Mouse (Mus musculus): Measurements from ENCODE around the gene Gm42906. TPM values are rescaled to one million over a fixed set of nuclear protein-coding genes. Genes with fewer than 3 reads are reported as not detected.

Gm42906 gene
- total and polyA plus RNA-seq, 3 experiments, result not detected

GRCm38 (mm10) chr5:151346626-151347025 lies 81.3 kb downstream of the Gm42906 start:
- Histone ChIP-seq H3K4me2 (ENCODE audit: insufficient read depth, low read depth, poor library complexity, severe bottlenecking) (no peak overlapping the region), H3K4me3 (replicated peaks in 1 of 3; ENCODE audit: low read depth in 2 of 3, low read length in 2 of 3, poor library complexity in 1 of 3) (no peak overlapping the region), H3K9ac (ENCODE audit: insufficient read depth, low read depth) (no peak overlapping the region), H3K27me3 (replicated peaks) (no peaks in the 10 kb centered on the region), H3K79me2 (replicated peaks; ENCODE audit: control insufficient read depth, extremely low read depth, insufficient read depth, poor library complexity, severe bottlenecking) (no peaks in the 10 kb centered on the region), H3K9me3 (replicated peaks; ENCODE audit: low read length) (no peaks in the 10 kb centered on the region), H3K27ac (ENCODE audit: insufficient read depth, low read depth) (no peak overlapping the region), H3K36me3 (replicated peaks in 1 of 2; ENCODE audit: control insufficient read depth in 1 of 2, insufficient read depth in 1 of 2, low read length in 1 of 2) (no peaks in the 10 kb centered on the region), H3K4me1 (ENCODE audit: control insufficient read depth in 1 of 2, insufficient read depth in 2 of 2) (peaks cover 5 to 15% of the 10 kb centered on the region in 2 experiments; a peak in 2 of 4 replicates)
- dilution Hi-C loops (cut with MboI; ENCODE audit: extremely low pct_ligation_motif_present, extremely low pct_unique_long_range_greater_than_20kb, low sequenced_read_pairs), result no loop called here
- no peak for DNase-seq (ENCODE audit: extremely low read depth)
- TF ChIP-seq RAD21 (IDR thresholded peaks at IDR 0.05; ENCODE audit: low read depth, low read length) (no peak), MAFK (IDR thresholded peaks at IDR 0.05; ENCODE audit: insufficient replicate concordance, low read length) (no peak), ZNF384 (IDR thresholded peaks at IDR 0.05; ENCODE audit: low read depth, low read length) (no peak), RCOR1 (conservative IDR thresholded peaks at IDR 0.05; ENCODE audit: low read depth, low read length) (no peak), POLR2AphosphoS2 (IDR thresholded peaks at IDR 0.05; ENCODE audit: low read depth, low read length) (no peak)
- in situ Hi-C loops (cut with MboI; ENCODE audit: low pct_ligation_motif_present, low pct_unique_long_range_greater_than_20kb, low sequenced_read_pairs), result no loop called here

GRCm38 (mm10) chr5:151344737-151345136 lies 83.2 kb downstream of the Gm42906 start:
- in situ Hi-C loops (cut with MboI; ENCODE audit: low pct_ligation_motif_present, low pct_unique_long_range_greater_than_20kb, low sequenced_read_pairs) (no loop called here), dilution Hi-C loops (cut with MboI; ENCODE audit: extremely low pct_ligation_motif_present, extremely low pct_unique_long_range_greater_than_20kb, low sequenced_read_pairs) (no loop called here)
- TF ChIP-seq CHD2 (IDR thresholded peaks at IDR 0.05; ENCODE audit: low read length) (no peak), ELF1 (IDR thresholded peaks at IDR 0.05; ENCODE audit: low read depth, low read length) (no peak)

GRCm38 (mm10) chr5:151333686-151334085 lies 94.3 kb downstream of the Gm42906 start:
- H3K4me3 ChIP-seq (replicated peaks in 1 of 3; ENCODE audit: low read depth in 2 of 3, low read length in 2 of 3, poor library complexity in 1 of 3), result no peak overlapping the region
- H3K9me3 ChIP-seq (replicated peaks; ENCODE audit: low read length), result no peaks in the 10 kb centered on the region
- dilution Hi-C loops (cut with MboI; ENCODE audit: extremely low pct_ligation_motif_present, extremely low pct_unique_long_range_greater_than_20kb, low sequenced_read_pairs), result no loop called here
- peaks cover 0 to 9% of the 10 kb centered on the region in 2 experiments; a peak in 2 of 4 replicates for H3K4me1 ChIP-seq (ENCODE audit: control insufficient read depth in 1 of 2, insufficient read depth in 2 of 2)
- DNase-seq (ENCODE audit: extremely low read depth), result no peak
- H3K9ac ChIP-seq (ENCODE audit: insufficient read depth, low read depth), result no peak overlapping the region
- H3K79me2 ChIP-seq (replicated peaks; ENCODE audit: control insufficient read depth, extremely low read depth, insufficient read depth, poor library complexity, severe bottlenecking), result no peaks in the 10 kb centered on the region
- TF ChIP-seq MEF2A (IDR thresholded peaks at IDR 0.05; ENCODE audit: borderline replicate concordance, low read depth, low read length) (no peak), KAT2A (IDR thresholded peaks at IDR 0.05; ENCODE audit: insufficient replicate concordance, low read length) (no peak), JUND (conservative IDR thresholded peaks at IDR 0.05; ENCODE audit: low read depth, low read length) (peak; percentile 73), JUN (IDR thresholded peaks at IDR 0.05; ENCODE audit: insufficient read depth, low read depth, low read length) (0 out of 2 replicates have a peak, but pooled peaks have one; percentile 29), POLR2AphosphoS2 (IDR thresholded peaks at IDR 0.05; ENCODE audit: low read depth, low read length) (no peak), BHLHE40 (IDR thresholded peaks at IDR 0.05; ENCODE audit: low read depth, low read length) (no peak), TBP (conservative IDR thresholded peaks at IDR 0.05; ENCODE audit: low read depth, low read length) (no peak), ZKSCAN1 (IDR thresholded peaks at IDR 0.05; ENCODE audit: borderline replicate concordance, low read depth, low read length) (no peak), EP300 (IDR thresholded peaks at IDR 0.05; ENCODE audit: low read length) (peak; percentile 64), IRF4 (IDR thresholded peaks at IDR 0.05; ENCODE audit: low read depth, low read length) (0 out of 2 replicates have a peak, but pooled peaks have one; percentile 36), SIN3A (IDR thresholded peaks at IDR 0.05; ENCODE audit: low read length) (no peak), RCOR1 (conservative IDR thresholded peaks at IDR 0.05; ENCODE audit: low read depth, low read length) (no peak)
- H3K27me3 ChIP-seq (replicated peaks), result no peaks in the 10 kb centered on the region
- no peaks in the 10 kb centered on the region for H3K36me3 ChIP-seq (replicated peaks in 1 of 2; ENCODE audit: control insufficient read depth in 1 of 2, insufficient read depth in 1 of 2, low read length in 1 of 2)
- in situ Hi-C loops (cut with MboI; ENCODE audit: low pct_ligation_motif_present, low pct_unique_long_range_greater_than_20kb, low sequenced_read_pairs), result no loop called here
- H3K4me2 ChIP-seq (ENCODE audit: insufficient read depth, low read depth, poor library complexity, severe bottlenecking), result no peak overlapping the region
- H3K27ac ChIP-seq (ENCODE audit: insufficient read depth, low read depth), result no peak overlapping the region

More at GRCm38 (mm10) chr5:151344737-151345136, 83.2 kb downstream of the Gm42906 start:
- Histone ChIP-seq H3K4me3 (replicated peaks in 1 of 3; ENCODE audit: low read depth in 2 of 3, low read length in 2 of 3, poor library complexity in 1 of 3) (no peak overlapping the region), H3K27me3 (replicated peaks) (no peaks in the 10 kb centered on the region), H3K9ac (ENCODE audit: insufficient read depth, low read depth) (no peak overlapping the region), H3K4me2 (ENCODE audit: insufficient read depth, low read depth, poor library complexity, severe bottlenecking) (0 out of 2 replicates have a peak overlapping the region, but pooled peaks have one; percentile 22), H3K9me3 (replicated peaks; ENCODE audit: low read length) (no peaks in the 10 kb centered on the region), H3K79me2 (replicated peaks; ENCODE audit: control insufficient read depth, extremely low read depth, insufficient read depth, poor library complexity, severe bottlenecking) (no peaks in the 10 kb centered on the region), H3K4me1 (ENCODE audit: control insufficient read depth in 1 of 2, insufficient read depth in 2 of 2) (peaks cover 5 to 15% of the 10 kb centered on the region in 2 experiments; a peak in 2 of 4 replicates), H3K36me3 (replicated peaks in 1 of 2; ENCODE audit: control insufficient read depth in 1 of 2, insufficient read depth in 1 of 2, low read length in 1 of 2) (no peaks in the 10 kb centered on the region), H3K27ac (ENCODE audit: insufficient read depth, low read depth) (no peak overlapping the region)
- peak; percentile 6 for DNase-seq (ENCODE audit: extremely low read depth)
